Mouse (Mus musculus) megakaryocyte, embryonic 14.5 days (primary cell): ENCODE measurements around the gene Terb2.

Experiments
- FLI1 ChIP-seq: IDR thresholded peaks from 2 replicates; pipeline ENCODE4 v1.6.1; 2012; ENCODE audit warnings: low read length, inconsistent platforms, mixed read lengths
- GATA1 ChIP-seq: IDR thresholded peaks from 3 replicates; pipeline ENCODE4 v1.6.1; 2012; ENCODE audit warnings: mixed read lengths, low read length, inconsistent platforms, borderline replicate concordance

DNA sequence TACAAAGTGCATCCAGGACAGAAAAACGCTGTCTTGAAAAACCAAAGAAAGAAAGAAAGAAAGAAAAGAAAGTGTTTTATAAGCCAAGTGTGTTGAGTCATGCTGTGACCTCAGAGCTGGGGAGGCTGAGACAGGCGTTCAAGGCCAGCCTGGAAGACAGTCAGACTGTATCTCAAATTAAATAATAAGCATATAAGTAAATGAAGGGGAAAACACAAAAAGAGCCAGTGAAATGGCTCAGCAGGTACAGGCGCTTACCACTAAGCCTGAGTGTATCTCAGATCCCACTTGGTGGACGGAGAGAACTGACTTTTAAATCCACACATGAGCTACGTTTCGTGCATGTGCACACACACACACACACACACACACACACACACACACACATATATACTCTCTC is 36.8 kb upstream of the Terb2 start:
- no peak for TF ChIP-seq GATA1
- TF ChIP-seq FLI1, result no peak
